Mouse (Mus musculus): ENCODE data around the gene Kdelc1. TPM values are rescaled to one million over a fixed set of nuclear protein-coding genes. Genes with fewer than 3 reads are reported as not detected.

Gene Kdelc1
- total and polyA plus RNA-seq, 3 experiments = 0.16 TPM; not detected in 2

DNA sequence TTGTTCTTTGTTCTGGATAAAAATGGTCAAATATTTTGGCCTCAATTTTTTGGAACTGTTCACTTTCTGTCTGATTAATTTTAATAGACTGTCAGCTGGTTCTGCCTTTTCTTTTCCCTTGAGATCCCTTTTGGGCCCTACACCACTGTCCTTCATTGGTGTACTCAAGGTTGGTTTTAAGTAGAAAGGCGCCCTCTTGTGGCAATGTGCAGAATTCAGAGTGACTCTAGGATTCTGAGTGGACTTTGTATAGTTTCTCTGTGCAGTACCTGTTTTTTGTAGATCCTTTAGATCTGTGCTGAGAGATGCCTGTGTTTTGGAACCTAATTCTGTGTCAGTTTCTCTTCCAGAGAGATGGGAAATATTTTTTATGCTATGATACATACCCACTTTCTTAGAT is 54.0 kb downstream of the Kdelc1 start:
- Histone ChIP-seq H3K9me3 (replicated peaks; ENCODE audit: low read length) (no peaks in the 10 kb centered on the region), H3K79me2 (replicated peaks; ENCODE audit: control insufficient read depth, extremely low read depth, insufficient read depth, poor library complexity, severe bottlenecking) (no peaks in the 10 kb centered on the region), H3K27ac (ENCODE audit: insufficient read depth, low read depth) (no peak overlapping the region), H3K4me2 (ENCODE audit: insufficient read depth, low read depth, poor library complexity, severe bottlenecking) (no peak overlapping the region), H3K9ac (ENCODE audit: insufficient read depth, low read depth) (no peak overlapping the region), H3K4me1 (ENCODE audit: control insufficient read depth in 1 of 2, insufficient read depth in 2 of 2) (peaks cover 0 to 16% of the 10 kb centered on the region in 2 experiments; a peak in 2 of 4 replicates), H3K36me3 (replicated peaks in 1 of 2; ENCODE audit: control insufficient read depth in 1 of 2, insufficient read depth in 1 of 2, low read length in 1 of 2) (no peaks in the 10 kb centered on the region), H3K4me3 (replicated peaks in 1 of 3; ENCODE audit: low read depth in 2 of 3, low read length in 2 of 3, poor library complexity in 1 of 3) (no peak overlapping the region), H3K27me3 (replicated peaks) (no peaks in the 10 kb centered on the region)
- in situ Hi-C loops (cut with MboI; ENCODE audit: low pct_ligation_motif_present, low pct_unique_long_range_greater_than_20kb, low sequenced_read_pairs) = loop anchor here (5.0 to 10.0 kb wide), 2 partner anchors 162 to 420 kb away; no protein-coding TSS in a partner anchor
- DNase-seq (ENCODE audit: extremely low read depth) = peak; percentile 81
- dilution Hi-C loops (cut with MboI; ENCODE audit: extremely low pct_ligation_motif_present, extremely low pct_unique_long_range_greater_than_20kb, low sequenced_read_pairs) = no loop called here
- peak; percentile 88 for TF ChIP-seq SMC3 (IDR thresholded peaks at IDR 0.05; ENCODE audit: low read depth, low read length)
- TF ChIP-seq MYC (IDR thresholded peaks at IDR 0.05; ENCODE audit: low read depth, low read length) = no peak
- peak; percentile 48 for TF ChIP-seq ZC3H11A (IDR thresholded peaks at IDR 0.05; ENCODE audit: low read depth, low read length)
- no peak for TF ChIP-seq MAZ (IDR thresholded peaks at IDR 0.05; ENCODE audit: low read depth, low read length)
- TF ChIP-seq ZNF384 (IDR thresholded peaks at IDR 0.05; ENCODE audit: low read depth, low read length) = no peak
- no peak for TF ChIP-seq ZKSCAN1 (IDR thresholded peaks at IDR 0.05; ENCODE audit: borderline replicate concordance, low read depth, low read length)
- peak; percentile 60 to 92; a peak in 3 of 4 replicates for TF ChIP-seq CTCF (conservative IDR thresholded peaks at IDR 0.05 in 1 of 2, IDR thresholded peaks at IDR 0.05 in 1 of 2; ENCODE audit: low read depth in 2 of 2, low read length in 2 of 2)
- peak; percentile 87 for TF ChIP-seq RAD21 (IDR thresholded peaks at IDR 0.05; ENCODE audit: low read depth, low read length)

DNA sequence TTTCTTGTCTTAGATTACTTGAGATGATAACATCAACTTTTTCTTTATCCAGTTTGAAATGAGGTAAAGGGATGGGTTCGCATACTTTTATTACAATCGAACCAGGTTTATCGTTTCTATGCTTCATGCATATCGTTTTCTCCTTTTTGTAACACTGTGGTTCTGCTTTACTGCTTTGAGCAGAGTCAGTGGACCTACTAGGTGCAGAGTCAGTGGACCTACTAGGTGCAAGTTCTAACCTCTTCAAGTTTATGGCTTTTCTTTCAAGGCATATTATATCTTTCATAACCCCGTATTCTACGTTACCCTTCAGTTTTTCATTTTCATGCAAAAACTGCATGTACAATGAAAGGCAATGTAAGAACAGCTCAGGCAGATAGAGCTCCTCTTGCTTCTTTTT is 55.2 kb downstream of the Kdelc1 start:
- dilution Hi-C loops (cut with MboI; ENCODE audit: extremely low pct_ligation_motif_present, extremely low pct_unique_long_range_greater_than_20kb, low sequenced_read_pairs) (no loop called here), in situ Hi-C loops (cut with MboI; ENCODE audit: low pct_ligation_motif_present, low pct_unique_long_range_greater_than_20kb, low sequenced_read_pairs) (loop anchor here (5.0 to 10.0 kb wide), 2 partner anchors 161 to 419 kb away; no protein-coding TSS in a partner anchor)
- no peaks in the 10 kb centered on the region for H3K36me3 ChIP-seq (replicated peaks in 1 of 2; ENCODE audit: control insufficient read depth in 1 of 2, insufficient read depth in 1 of 2, low read length in 1 of 2)
- no peak overlapping the region for H3K9ac ChIP-seq (ENCODE audit: insufficient read depth, low read depth)
- H3K27ac ChIP-seq (ENCODE audit: insufficient read depth, low read depth) = no peak overlapping the region
- H3K4me2 ChIP-seq (ENCODE audit: insufficient read depth, low read depth, poor library complexity, severe bottlenecking) = no peak overlapping the region
- H3K27me3 ChIP-seq (replicated peaks) = no peaks in the 10 kb centered on the region
- no peak overlapping the region for H3K4me3 ChIP-seq (replicated peaks in 1 of 3; ENCODE audit: low read depth in 2 of 3, low read length in 2 of 3, poor library complexity in 1 of 3)
- DNase-seq (ENCODE audit: extremely low read depth) = no peak
- no peaks in the 10 kb centered on the region for H3K79me2 ChIP-seq (replicated peaks; ENCODE audit: control insufficient read depth, extremely low read depth, insufficient read depth, poor library complexity, severe bottlenecking)
- no peaks in the 10 kb centered on the region for H3K9me3 ChIP-seq (replicated peaks; ENCODE audit: low read length)
- H3K4me1 ChIP-seq (ENCODE audit: control insufficient read depth in 1 of 2, insufficient read depth in 2 of 2) = peaks cover 0 to 16% of the 10 kb centered on the region in 2 experiments; a peak in 2 of 4 replicates
- no peak for TF ChIP-seq POLR2A (IDR thresholded peaks at IDR 0.05; ENCODE audit: low read depth, low read length)
- TF ChIP-seq ZKSCAN1 (IDR thresholded peaks at IDR 0.05; ENCODE audit: borderline replicate concordance, low read depth, low read length) = peak; percentile 93

GRCm38 (mm10) chr1:44061836-44062235 is 56.8 kb downstream of the Kdelc1 start, which contains the start of gene Gm8251:
TSS of gene Gm8251 (minus strand) at chr1:44061936.
- Histone ChIP-seq H3K9ac (ENCODE audit: insufficient read depth, low read depth) (no peak within 1 kb of the TSS), H3K9me3 (replicated peaks; ENCODE audit: low read length) (no peaks in the 10 kb centered on the region), H3K4me1 (ENCODE audit: control insufficient read depth in 1 of 2, insufficient read depth in 2 of 2) (peaks cover 0 to 16% of the 10 kb centered on the region in 2 experiments; a peak in 2 of 4 replicates), H3K27me3 (replicated peaks) (no peaks in the 10 kb centered on the region), H3K36me3 (replicated peaks in 1 of 2; ENCODE audit: control insufficient read depth in 1 of 2, insufficient read depth in 1 of 2, low read length in 1 of 2) (no peaks in the 10 kb centered on the region), H3K79me2 (replicated peaks; ENCODE audit: control insufficient read depth, extremely low read depth, insufficient read depth, poor library complexity, severe bottlenecking) (no peaks in the 10 kb centered on the region), H3K4me2 (ENCODE audit: insufficient read depth, low read depth, poor library complexity, severe bottlenecking) (no peak within 1 kb of the TSS), H3K27ac (ENCODE audit: insufficient read depth, low read depth) (no peak within 1 kb of the TSS), H3K4me3 (replicated peaks in 1 of 3; ENCODE audit: low read depth in 2 of 3, low read length in 2 of 3, poor library complexity in 1 of 3) (no peak within 1 kb of the TSS)
- dilution Hi-C loops (cut with MboI; ENCODE audit: extremely low pct_ligation_motif_present, extremely low pct_unique_long_range_greater_than_20kb, low sequenced_read_pairs) = no loop called here
- DNase-seq (ENCODE audit: extremely low read depth) = no peak
- in situ Hi-C loops (cut with MboI; ENCODE audit: low pct_ligation_motif_present, low pct_unique_long_range_greater_than_20kb, low sequenced_read_pairs) = loop anchor here (5.0 to 10.0 kb wide), 2 partner anchors 160 to 417 kb away; no protein-coding TSS in a partner anchor
- TF ChIP-seq MEF2A (IDR thresholded peaks at IDR 0.05; ENCODE audit: borderline replicate concordance, low read depth, low read length) = no peak
- TF ChIP-seq USF1 (IDR thresholded peaks at IDR 0.05; ENCODE audit: low read depth, low read length) = no peak
- no peak for TF ChIP-seq MAZ (IDR thresholded peaks at IDR 0.05; ENCODE audit: low read depth, low read length)
- no peak for TF ChIP-seq SMC3 (IDR thresholded peaks at IDR 0.05; ENCODE audit: low read depth, low read length)
